Mouse (Mus musculus): ENCODE results near the gene Snx3. TPM values are rescaled to one million over a fixed set of nuclear protein-coding genes. Genes with fewer than 3 reads are reported as not detected.

Snx3 gene
- 257 and 275 TPM in 2 replicates for polyA plus RNA-seq (2015; fragmentation: Nextera tagmentation; extraction: Ambion mirVana)

GRCm38 (mm10) chr10:42501775-42502348 lies at the start of gene Snx3:
Snx3 (plus strand) TSS chr10:42502030.
- H3K27ac ChIP-seq (replicated peaks), result peak within 1 kb of the TSS; percentile 99
- peak within 1 kb of the TSS; percentile 68 for H3K4me2 ChIP-seq (replicated peaks; ENCODE audit: low read depth)
- H3K9me3 ChIP-seq (ENCODE audit: control insufficient read depth, low read length), result no peaks in the 10 kb centered on the region
- H3K4me1 ChIP-seq (replicated peaks; ENCODE audit: control insufficient read depth, insufficient read depth), result no peaks in the 10 kb centered on the region
- H3K4me3 ChIP-seq (ENCODE audit: low read depth, low read length), result peak within 1 kb of the TSS; percentile 94
- H3K9ac ChIP-seq (ENCODE audit: low read length), result peak within 1 kb of the TSS; percentile 96
- WGBS, result under 1% methylated on average over 62 of the region's 68 CpGs
- no peak for TF ChIP-seq EP300 (optimal IDR thresholded peaks at IDR 0.05)
- TF ChIP-seq CTCF (IDR thresholded peaks at IDR 0.05; ENCODE audit: low read depth), result no peak; the same call in 1 of the 2 replicates
- ATAC-seq (ENCODE audit: low FRiP score, low TSS enrichment) (peak; percentile 99), DNase-seq (ENCODE audit: low spot score) (peak; percentile 98)
- no peaks in the 10 kb centered on the region for H3K36me3 ChIP-seq (ENCODE audit: control insufficient read depth, insufficient read depth, low read length)
- no peaks in the 10 kb centered on the region for H3K27me3 ChIP-seq (ENCODE audit: control insufficient read depth, insufficient read depth, low read length)

- no peak overlapping the region for H3K9ac ChIP-seq (ENCODE audit: low read length)
- peaks cover 2% of the 10 kb centered on the region; the same call in 1 of the 2 replicates for H3K36me3 ChIP-seq (ENCODE audit: control insufficient read depth, insufficient read depth, low read length)
- DNase-seq (ENCODE audit: low spot score) (no peak), ATAC-seq (ENCODE audit: low FRiP score, low TSS enrichment) (no peak)
- H3K4me3 ChIP-seq (ENCODE audit: low read depth, low read length), result no peak overlapping the region
- 63% methylated on average over 11 of the region's 11 CpGs for WGBS
- H3K4me2 ChIP-seq (replicated peaks; ENCODE audit: low read depth), result no peak overlapping the region
- TF ChIP-seq CTCF (IDR thresholded peaks at IDR 0.05; ENCODE audit: low read depth) (no peak), EP300 (optimal IDR thresholded peaks at IDR 0.05) (no peak)
- no peaks in the 10 kb centered on the region for H3K9me3 ChIP-seq (ENCODE audit: control insufficient read depth, low read length)
- no peaks in the 10 kb centered on the region; the same call in 1 of the 2 replicates for H3K4me1 ChIP-seq (replicated peaks; ENCODE audit: control insufficient read depth, insufficient read depth)
- H3K27ac ChIP-seq (replicated peaks), result no peak overlapping the region
- H3K27me3 ChIP-seq (ENCODE audit: control insufficient read depth, insufficient read depth, low read length), result no peaks in the 10 kb centered on the region
Observed at GRCm38 (mm10) chr10:42454266-42454665, 47.6 kb upstream of the Snx3 start.

- no peak overlapping the region for H3K27ac ChIP-seq (replicated peaks)
- DNase-seq (ENCODE audit: low spot score), result no peak
- TF ChIP-seq EP300 (optimal IDR thresholded peaks at IDR 0.05), result no peak
- peak; percentile 23 for TF ChIP-seq CTCF (IDR thresholded peaks at IDR 0.05; ENCODE audit: low read depth)
- H3K9me3 ChIP-seq (ENCODE audit: control insufficient read depth, low read length), result no peaks in the 10 kb centered on the region
- H3K27me3 ChIP-seq (ENCODE audit: control insufficient read depth, insufficient read depth, low read length), result no peaks in the 10 kb centered on the region
- ATAC-seq (ENCODE audit: low FRiP score, low TSS enrichment), result no peak
- 85% methylated on average over 6 of the region's 6 CpGs for WGBS
- no peak overlapping the region for H3K9ac ChIP-seq (ENCODE audit: low read length)
- H3K4me1 ChIP-seq (replicated peaks; ENCODE audit: control insufficient read depth, insufficient read depth), result no peaks in the 10 kb centered on the region; the same call in 1 of the 2 replicates
- H3K4me2 ChIP-seq (replicated peaks; ENCODE audit: low read depth), result no peak overlapping the region
- H3K36me3 ChIP-seq (ENCODE audit: control insufficient read depth, insufficient read depth, low read length), result peaks cover 2% of the 10 kb centered on the region; the same call in 1 of the 2 replicates
- no peak overlapping the region for H3K4me3 ChIP-seq (ENCODE audit: low read depth, low read length)
Observed at GRCm38 (mm10) chr10:42454690-42455089, 47.1 kb upstream of the Snx3 start.

- WGBS, result 50% methylated on average over 5 of the region's 5 CpGs
- TF ChIP-seq CTCF (IDR thresholded peaks at IDR 0.05; ENCODE audit: low read depth) (no peak), EP300 (optimal IDR thresholded peaks at IDR 0.05) (no peak)
- Histone ChIP-seq H3K9me3 (ENCODE audit: control insufficient read depth, low read length) (no peaks in the 10 kb centered on the region), H3K36me3 (ENCODE audit: control insufficient read depth, insufficient read depth, low read length) (peaks cover 2% of the 10 kb centered on the region; the same call in 1 of the 2 replicates), H3K27ac (replicated peaks) (peak overlapping the region; percentile 67; the same call in 1 of the 2 replicates), H3K9ac (ENCODE audit: low read length) (no peak overlapping the region), H3K4me1 (replicated peaks; ENCODE audit: control insufficient read depth, insufficient read depth) (no peaks in the 10 kb centered on the region; the same call in 1 of the 2 replicates), H3K4me2 (replicated peaks; ENCODE audit: low read depth) (no peak overlapping the region), H3K4me3 (ENCODE audit: low read depth, low read length) (no peak overlapping the region), H3K27me3 (ENCODE audit: control insufficient read depth, insufficient read depth, low read length) (no peaks in the 10 kb centered on the region)
- peak; percentile 49; the same call in 1 of the 2 replicates for ATAC-seq (ENCODE audit: low FRiP score, low TSS enrichment)
- DNase-seq (ENCODE audit: low spot score), result no peak
Observed at GRCm38 (mm10) chr10:42455981-42456380, 45.8 kb upstream of the Snx3 start.

- whole genome bisulfite sequencing, result 66% methylated on average over 9 of the region's 9 CpGs
- Histone ChIP-seq H3K4me2 (replicated peaks; ENCODE audit: low read depth) (no peak overlapping the region), H3K36me3 (ENCODE audit: control insufficient read depth, insufficient read depth, low read length) (no peaks in the 10 kb centered on the region; the same call in 1 of the 2 replicates), H3K9me3 (ENCODE audit: control insufficient read depth, low read length) (no peaks in the 10 kb centered on the region), H3K27ac (replicated peaks) (peak overlapping the region; percentile 40; the same call in 1 of the 2 replicates), H3K4me1 (replicated peaks; ENCODE audit: control insufficient read depth, insufficient read depth) (no peaks in the 10 kb centered on the region; the same call in 1 of the 2 replicates), H3K27me3 (ENCODE audit: control insufficient read depth, insufficient read depth, low read length) (no peaks in the 10 kb centered on the region), H3K4me3 (ENCODE audit: low read depth, low read length) (no peak overlapping the region), H3K9ac (ENCODE audit: low read length) (no peak overlapping the region)
- DNase-seq (ENCODE audit: low spot score), result no peak
- peak; percentile 49; the same call in 1 of the 2 replicates for ATAC-seq (ENCODE audit: low FRiP score, low TSS enrichment)
- TF ChIP-seq EP300 (optimal IDR thresholded peaks at IDR 0.05) (no peak), CTCF (IDR thresholded peaks at IDR 0.05; ENCODE audit: low read depth) (no peak)
Observed at GRCm38 (mm10) chr10:42457557-42458191, 44.2 kb upstream of the Snx3 start.

GRCm38 (mm10) chr10:42464224-42464623 lies 37.6 kb upstream of the Snx3 start:
- H3K36me3 ChIP-seq (ENCODE audit: control insufficient read depth, insufficient read depth, low read length), result no peaks in the 10 kb centered on the region
- no peak overlapping the region for H3K4me3 ChIP-seq (ENCODE audit: low read depth, low read length)
- no peaks in the 10 kb centered on the region for H3K9me3 ChIP-seq (ENCODE audit: control insufficient read depth, low read length)
- no peak overlapping the region for H3K9ac ChIP-seq (ENCODE audit: low read length)
- no peak overlapping the region for H3K4me2 ChIP-seq (replicated peaks; ENCODE audit: low read depth)
- peak overlapping the region; percentile 35; the same call in 1 of the 2 replicates for H3K27ac ChIP-seq (replicated peaks)
- H3K4me1 ChIP-seq (replicated peaks; ENCODE audit: control insufficient read depth, insufficient read depth), result no peaks in the 10 kb centered on the region
- TF ChIP-seq EP300 (optimal IDR thresholded peaks at IDR 0.05) (no peak), CTCF (IDR thresholded peaks at IDR 0.05; ENCODE audit: low read depth) (no peak)
- 43% methylated on average over 5 of the region's 5 CpGs for WGBS
- ATAC-seq (ENCODE audit: low FRiP score, low TSS enrichment) (peak; percentile 90), DNase-seq (ENCODE audit: low spot score) (peak; percentile 45)
- no peaks in the 10 kb centered on the region for H3K27me3 ChIP-seq (ENCODE audit: control insufficient read depth, insufficient read depth, low read length)

All from stomach, postnatal 0 days (tissue).